Mouse (Mus musculus): ENCODE results near the gene AY761184.
"Not testable (repeated sequence)": the region's sequence is repeated elsewhere in the genome, so short reads cannot be mapped to it uniquely, and the experiment has no call there.

The AY761184 gene

GRCm38 (mm10) chr8:21703545-21703944 lies at the start of gene AY761184:
AY761184 (minus strand) TSS chr8:21703645.
- not testable (repeated sequence) for DNase-seq (ENCODE audit: low spot score)

GRCm38 (mm10) chr8:21665497-21665896 lies 37.9 kb downstream of the AY761184 start, which contains the start of gene Defa34:
Defa34 (plus strand) TSS chr8:21665797.
- not testable (repeated sequence) for DNase-seq (ENCODE audit: low spot score)

- DNase-seq (ENCODE audit: low spot score), result not testable (repeated sequence)
Observed at GRCm38 (mm10) chr8:21655480-21655879, 48.0 kb downstream of the AY761184 start, which contains the start of gene Defa17. Defa17 (plus strand) TSS chr8:21655780.
